Mouse (Mus musculus): ENCODE measurements around the gene Srd5a1. TPM values are rescaled to one million over a fixed set of nuclear protein-coding genes. Genes with fewer than 3 reads are reported as not detected.

The Srd5a1 gene
- polyA plus RNA-seq, 1 experiment from 2014 or later, result 32.3 TPM

GRCm38 (mm10) chr13:69559291-69559961 lies 51.8 kb downstream of the Srd5a1 start:
- Histone ChIP-seq H3K4me2 (ENCODE audit: low read length) (no peak overlapping the region), H3K4me1 (ENCODE audit: control insufficient read depth, insufficient read depth, low read length) (peaks cover 9% of the 10 kb centered on the region), H3K4me3 (ENCODE audit: low read depth, low read length) (no peak overlapping the region), H3K36me3 (ENCODE audit: control insufficient read depth, insufficient read depth, low read length) (no peaks in the 10 kb centered on the region), H3K27me3 (ENCODE audit: control insufficient read depth, insufficient read depth, low read depth, low read length) (no peaks in the 10 kb centered on the region), H3K9me3 (replicated peaks; ENCODE audit: control insufficient read depth, low read length, poor library complexity, severe bottlenecking) (no peaks in the 10 kb centered on the region), H3K9ac (ENCODE audit: low read depth, low read length) (no peak overlapping the region), H3K27ac (ENCODE audit: low read length) (no peak overlapping the region)
- 8% methylated on average over 13 of the region's 13 CpGs for WGBS
- peak; percentile 81 for ATAC-seq

GRCm38 (mm10) chr13:69558098-69558660 lies 53.1 kb downstream of the Srd5a1 start:
- Histone ChIP-seq H3K9me3 (replicated peaks; ENCODE audit: control insufficient read depth, low read length, poor library complexity, severe bottlenecking) (no peaks in the 10 kb centered on the region), H3K4me1 (ENCODE audit: control insufficient read depth, insufficient read depth, low read length) (peaks cover 9% of the 10 kb centered on the region), H3K36me3 (ENCODE audit: control insufficient read depth, insufficient read depth, low read length) (no peaks in the 10 kb centered on the region), H3K27me3 (ENCODE audit: control insufficient read depth, insufficient read depth, low read depth, low read length) (no peaks in the 10 kb centered on the region), H3K4me3 (ENCODE audit: low read depth, low read length) (no peak overlapping the region), H3K27ac (ENCODE audit: low read length) (no peak overlapping the region), H3K4me2 (ENCODE audit: low read length) (no peak overlapping the region), H3K9ac (ENCODE audit: low read depth, low read length) (no peak overlapping the region)
- 76% methylated on average over 6 of the region's 6 CpGs for WGBS
- no peak for ATAC-seq

- H3K27me3 ChIP-seq (ENCODE audit: control insufficient read depth, insufficient read depth, low read depth, low read length), result no peaks in the 10 kb centered on the region
- H3K27ac ChIP-seq (ENCODE audit: low read length), result no peak overlapping the region
- ATAC-seq, result no peak
- H3K4me3 ChIP-seq (ENCODE audit: low read depth, low read length), result no peak overlapping the region
- H3K4me1 ChIP-seq (ENCODE audit: control insufficient read depth, insufficient read depth, low read length), result peaks cover 9% of the 10 kb centered on the region
- no peaks in the 10 kb centered on the region for H3K36me3 ChIP-seq (ENCODE audit: control insufficient read depth, insufficient read depth, low read length)
- no peaks in the 10 kb centered on the region for H3K9me3 ChIP-seq (replicated peaks; ENCODE audit: control insufficient read depth, low read length, poor library complexity, severe bottlenecking)
- H3K4me2 ChIP-seq (ENCODE audit: low read length), result no peak overlapping the region
- no peak overlapping the region for H3K9ac ChIP-seq (ENCODE audit: low read depth, low read length)
Measured at GRCm38 (mm10) chr13:69556728-69557127, 54.5 kb downstream of the Srd5a1 start.

- 86% methylated on average over 6 of the region's 6 CpGs for WGBS
- H3K27me3 ChIP-seq (ENCODE audit: control insufficient read depth, insufficient read depth, low read depth, low read length), result no peaks in the 10 kb centered on the region
- ATAC-seq, result no peak
Measured at GRCm38 (mm10) chr13:69555957-69556482, 55.2 kb downstream of the Srd5a1 start.

GRCm38 (mm10) chr13:69555045-69555444 lies 56.2 kb downstream of the Srd5a1 start:
- Histone ChIP-seq H3K36me3 (ENCODE audit: control insufficient read depth, insufficient read depth, low read length) (no peaks in the 10 kb centered on the region), H3K27me3 (ENCODE audit: control insufficient read depth, insufficient read depth, low read depth, low read length) (no peaks in the 10 kb centered on the region), H3K4me1 (ENCODE audit: control insufficient read depth, insufficient read depth, low read length) (peaks cover 9% of the 10 kb centered on the region), H3K27ac (ENCODE audit: low read length) (no peak overlapping the region), H3K4me2 (ENCODE audit: low read length) (no peak overlapping the region), H3K9ac (ENCODE audit: low read depth, low read length) (no peak overlapping the region), H3K4me3 (ENCODE audit: low read depth, low read length) (no peak overlapping the region), H3K9me3 (replicated peaks; ENCODE audit: control insufficient read depth, low read length, poor library complexity, severe bottlenecking) (no peaks in the 10 kb centered on the region)
- 23% methylated on average over 8 of the region's 8 CpGs for WGBS
- ATAC-seq, result no peak

More at GRCm38 (mm10) chr13:69555957-69556482, 55.2 kb downstream of the Srd5a1 start:
- Histone ChIP-seq H3K27ac (ENCODE audit: low read length) (no peak overlapping the region), H3K4me3 (ENCODE audit: low read depth, low read length) (no peak overlapping the region), H3K4me2 (ENCODE audit: low read length) (no peak overlapping the region), H3K36me3 (ENCODE audit: control insufficient read depth, insufficient read depth, low read length) (no peaks in the 10 kb centered on the region), H3K9ac (ENCODE audit: low read depth, low read length) (no peak overlapping the region), H3K4me1 (ENCODE audit: control insufficient read depth, insufficient read depth, low read length) (peaks cover 9% of the 10 kb centered on the region), H3K9me3 (replicated peaks; ENCODE audit: control insufficient read depth, low read length, poor library complexity, severe bottlenecking) (no peaks in the 10 kb centered on the region)

- no peak overlapping the region for H3K27ac ChIP-seq (ENCODE audit: low read length)
- 86% methylated on average over 9 of the region's 9 CpGs for WGBS
- H3K36me3 ChIP-seq (ENCODE audit: control insufficient read depth, insufficient read depth, low read length), result no peaks in the 10 kb centered on the region
- no peak for ATAC-seq
- H3K4me3 ChIP-seq (ENCODE audit: low read depth, low read length), result no peak overlapping the region
- H3K4me1 ChIP-seq (ENCODE audit: control insufficient read depth, insufficient read depth, low read length), result peaks cover 3% of the 10 kb centered on the region; the same call in 1 of the 2 replicates
- H3K9me3 ChIP-seq (replicated peaks; ENCODE audit: control insufficient read depth, low read length, poor library complexity, severe bottlenecking), result no peaks in the 10 kb centered on the region
- H3K27me3 ChIP-seq (ENCODE audit: control insufficient read depth, insufficient read depth, low read depth, low read length), result no peaks in the 10 kb centered on the region
- no peak overlapping the region for H3K4me2 ChIP-seq (ENCODE audit: low read length)
- no peak overlapping the region for H3K9ac ChIP-seq (ENCODE audit: low read depth, low read length)
Measured at GRCm38 (mm10) chr13:69554255-69554654, 57.0 kb downstream of the Srd5a1 start.

GRCm38 (mm10) chr13:69553024-69553423 lies 58.2 kb downstream of the Srd5a1 start:
- H3K27ac ChIP-seq (ENCODE audit: low read length), result no peak overlapping the region
- H3K27me3 ChIP-seq (ENCODE audit: control insufficient read depth, insufficient read depth, low read depth, low read length), result no peaks in the 10 kb centered on the region
- H3K4me2 ChIP-seq (ENCODE audit: low read length), result no peak overlapping the region
- WGBS, result 23% methylated on average over 5 of the region's 5 CpGs
- H3K4me1 ChIP-seq (ENCODE audit: control insufficient read depth, insufficient read depth, low read length), result no peaks in the 10 kb centered on the region
- ATAC-seq, result no peak
- H3K9me3 ChIP-seq (replicated peaks; ENCODE audit: control insufficient read depth, low read length, poor library complexity, severe bottlenecking), result no peaks in the 10 kb centered on the region
- H3K9ac ChIP-seq (ENCODE audit: low read depth, low read length), result no peak overlapping the region
- H3K36me3 ChIP-seq (ENCODE audit: control insufficient read depth, insufficient read depth, low read length), result no peaks in the 10 kb centered on the region
- no peak overlapping the region for H3K4me3 ChIP-seq (ENCODE audit: low read depth, low read length)

- 81% methylated on average over 2 of the region's 2 CpGs for WGBS
- no peak overlapping the region for H3K9ac ChIP-seq (ENCODE audit: low read depth, low read length)
- no peak for ATAC-seq
Measured at GRCm38 (mm10) chr13:69550831-69551230, 60.4 kb downstream of the Srd5a1 start.

GRCm38 (mm10) chr13:69549980-69550379 lies 61.3 kb downstream of the Srd5a1 start:
- H3K27ac ChIP-seq (ENCODE audit: low read length), result no peak overlapping the region
- no peak overlapping the region for H3K9ac ChIP-seq (ENCODE audit: low read depth, low read length)
- no peak overlapping the region for H3K4me3 ChIP-seq (ENCODE audit: low read depth, low read length)
- no peak for ATAC-seq
- H3K9me3 ChIP-seq (replicated peaks; ENCODE audit: control insufficient read depth, low read length, poor library complexity, severe bottlenecking), result no peaks in the 10 kb centered on the region
- no peak overlapping the region for H3K4me2 ChIP-seq (ENCODE audit: low read length)
- H3K36me3 ChIP-seq (ENCODE audit: control insufficient read depth, insufficient read depth, low read length), result no peaks in the 10 kb centered on the region
- no peaks in the 10 kb centered on the region for H3K4me1 ChIP-seq (ENCODE audit: control insufficient read depth, insufficient read depth, low read length)
- WGBS, result 47% methylated on average over 8 of the region's 8 CpGs
- H3K27me3 ChIP-seq (ENCODE audit: control insufficient read depth, insufficient read depth, low read depth, low read length), result no peaks in the 10 kb centered on the region

More at GRCm38 (mm10) chr13:69550831-69551230, 60.4 kb downstream of the Srd5a1 start:
- Histone ChIP-seq H3K9me3 (replicated peaks; ENCODE audit: control insufficient read depth, low read length, poor library complexity, severe bottlenecking) (no peaks in the 10 kb centered on the region), H3K4me1 (ENCODE audit: control insufficient read depth, insufficient read depth, low read length) (no peaks in the 10 kb centered on the region), H3K4me3 (ENCODE audit: low read depth, low read length) (no peak overlapping the region), H3K27ac (ENCODE audit: low read length) (no peak overlapping the region), H3K36me3 (ENCODE audit: control insufficient read depth, insufficient read depth, low read length) (no peaks in the 10 kb centered on the region), H3K4me2 (ENCODE audit: low read length) (no peak overlapping the region), H3K27me3 (ENCODE audit: control insufficient read depth, insufficient read depth, low read depth, low read length) (no peaks in the 10 kb centered on the region)
